Mouse (Mus musculus) heart, adult 11 months (tissue): Measurements from ENCODE around the gene Ntrk3.

Source experiments
- DNase-seq: peaks from one replicate; pipeline ENCODE4 v3.0.0; 2022

Gene Ntrk3

DNA sequence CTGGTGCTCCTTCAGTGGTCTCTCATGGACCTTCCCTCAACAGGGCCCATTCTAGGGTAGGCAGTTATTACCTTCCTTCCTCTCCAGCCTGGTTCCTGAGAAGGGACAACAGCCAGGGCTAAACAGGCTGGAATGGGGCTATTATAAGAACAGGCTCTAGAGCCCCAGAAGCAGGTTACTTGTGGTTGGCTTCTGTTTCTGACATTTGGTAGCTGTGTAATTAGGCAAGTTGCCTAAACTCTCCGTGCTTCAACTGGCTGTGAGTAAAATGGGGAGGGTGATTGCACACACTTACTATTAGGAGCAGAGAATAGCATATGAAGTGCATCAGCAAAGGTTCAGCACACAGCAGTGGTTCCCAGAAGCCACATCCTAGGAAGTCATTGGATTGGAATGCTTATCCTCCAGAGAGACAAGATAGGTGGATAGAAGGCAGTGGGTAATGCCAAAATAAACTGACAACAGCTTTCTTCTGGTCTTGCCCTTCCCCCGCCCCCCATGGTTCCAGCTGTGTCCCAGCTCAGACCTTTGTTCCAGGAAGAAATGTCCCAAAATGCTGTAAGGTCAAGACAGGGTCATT is 230.7 kb downstream of the Ntrk3 start:
- peak; percentile 88 for DNase-seq

DNA sequence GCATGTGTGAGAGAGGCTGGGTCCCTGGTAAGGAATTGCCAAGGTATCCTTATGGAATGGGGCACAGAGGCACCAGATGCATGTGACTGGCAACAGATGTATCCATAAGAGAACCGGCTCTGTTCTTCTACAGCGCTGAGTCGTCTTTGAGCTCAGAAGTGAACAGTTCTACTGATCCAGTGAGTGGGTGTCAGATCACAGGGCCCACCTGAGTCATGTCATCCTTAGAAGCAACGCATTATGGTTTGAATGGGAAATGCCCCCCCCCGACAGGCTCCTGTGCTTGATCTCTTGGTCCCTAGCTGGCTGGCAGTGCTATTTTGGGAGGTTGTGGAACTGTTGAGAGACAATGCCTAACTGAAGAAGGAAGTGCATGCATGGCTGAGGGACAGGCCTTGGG is 236.9 kb downstream of the Ntrk3 start:
- peak; percentile 16 for DNase-seq

DNA sequence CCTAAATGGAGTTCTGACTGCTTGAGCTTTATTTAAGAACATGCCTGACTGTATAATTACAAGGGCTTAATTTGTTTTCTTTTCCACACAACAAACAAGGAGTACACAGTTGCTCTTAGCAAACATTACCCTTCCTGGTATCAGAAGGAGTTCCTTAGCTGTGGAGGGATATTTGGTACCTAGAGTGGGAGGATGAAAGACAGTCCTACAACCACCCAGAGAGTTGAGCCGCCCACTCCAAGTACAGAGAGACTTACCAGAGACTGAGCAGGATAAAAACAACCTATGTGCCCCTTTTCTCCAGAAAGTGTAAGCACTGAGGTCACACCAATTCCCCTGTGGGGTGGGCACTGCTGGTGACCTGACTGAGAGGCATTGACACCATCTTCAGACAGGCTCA is 237.8 kb downstream of the Ntrk3 start:
- peak; percentile 6 for DNase-seq

DNA sequence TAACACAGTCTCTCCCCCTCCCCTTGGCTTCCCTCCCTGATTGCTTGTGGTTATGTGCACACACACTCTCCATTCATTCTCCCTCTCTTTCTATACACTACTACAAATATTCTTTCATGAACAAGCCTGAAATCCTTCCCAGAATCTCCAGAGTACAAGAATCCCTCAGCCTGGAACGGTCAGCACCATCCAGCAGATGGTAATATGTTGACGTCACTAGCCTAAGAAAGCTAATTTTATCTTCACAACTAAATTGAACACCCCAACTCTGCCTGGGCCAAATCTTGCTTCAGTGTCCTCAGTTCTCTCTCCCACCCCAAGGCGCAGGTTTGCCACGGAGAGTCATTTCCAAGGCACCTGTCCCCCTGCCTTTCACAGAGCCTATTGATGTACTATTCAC is 239.5 kb downstream of the Ntrk3 start:
- DNase-seq: peak; percentile 37

DNA sequence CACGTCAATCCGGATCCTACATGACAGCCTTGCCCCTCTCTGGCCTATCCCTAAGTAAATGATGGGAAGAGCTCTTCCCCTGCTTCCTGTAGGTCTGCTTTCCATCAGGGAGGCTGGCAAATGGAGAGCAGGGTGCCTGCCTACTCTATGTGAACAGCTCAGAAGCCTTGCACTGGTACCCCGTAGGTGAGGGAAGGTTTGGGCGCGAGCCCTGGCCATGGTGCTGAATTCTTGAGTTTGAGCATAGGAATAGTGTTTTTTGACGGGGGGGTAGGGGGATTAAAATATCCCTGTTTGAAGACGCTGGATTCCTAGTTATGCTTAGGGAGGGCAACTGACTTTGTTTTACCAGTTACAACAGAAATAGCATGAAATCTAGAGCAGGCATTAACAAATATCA is 240.0 kb downstream of the Ntrk3 start:
- DNase-seq: no peak

DNA sequence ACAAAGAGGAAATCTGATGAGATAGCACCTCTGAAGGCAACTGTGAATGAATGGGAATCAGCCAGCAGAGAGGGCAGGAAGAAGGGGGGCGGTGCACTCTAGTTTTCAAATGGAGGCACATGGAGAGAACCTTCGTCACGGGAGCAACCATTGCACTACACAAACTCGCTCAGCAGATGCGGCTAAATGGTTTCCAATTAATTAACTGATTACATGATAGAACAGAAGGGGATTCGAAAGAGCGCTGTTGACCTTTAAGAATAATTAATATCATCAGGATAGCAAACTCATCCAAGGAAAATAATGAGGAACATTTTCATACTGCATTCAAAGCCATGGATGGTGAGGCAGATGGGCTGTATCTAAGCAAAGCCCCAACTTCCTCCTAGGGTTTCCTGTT is 244.2 kb downstream of the Ntrk3 start:
- DNase-seq: no peak

DNA sequence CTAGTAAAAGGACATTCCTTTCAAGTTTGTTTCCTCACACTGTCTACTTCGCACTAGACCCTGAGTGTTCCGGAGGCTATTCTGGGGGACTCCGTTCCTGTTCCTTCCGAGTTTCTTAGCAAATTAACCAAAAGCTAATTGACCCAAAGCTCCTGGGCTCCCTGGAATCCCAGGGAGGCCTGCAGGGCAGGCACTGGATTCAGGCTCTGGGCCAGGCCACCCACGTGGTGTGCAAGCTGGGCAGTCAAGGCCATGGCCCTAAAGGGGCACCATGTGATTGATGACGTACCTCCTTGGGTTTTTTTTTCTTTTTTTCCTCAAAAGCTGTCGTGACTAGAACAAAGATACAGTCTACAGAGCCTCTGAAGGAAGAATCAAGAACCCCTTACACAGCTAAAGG is 246.6 kb downstream of the Ntrk3 start:
- peak; percentile 68 for DNase-seq

DNA sequence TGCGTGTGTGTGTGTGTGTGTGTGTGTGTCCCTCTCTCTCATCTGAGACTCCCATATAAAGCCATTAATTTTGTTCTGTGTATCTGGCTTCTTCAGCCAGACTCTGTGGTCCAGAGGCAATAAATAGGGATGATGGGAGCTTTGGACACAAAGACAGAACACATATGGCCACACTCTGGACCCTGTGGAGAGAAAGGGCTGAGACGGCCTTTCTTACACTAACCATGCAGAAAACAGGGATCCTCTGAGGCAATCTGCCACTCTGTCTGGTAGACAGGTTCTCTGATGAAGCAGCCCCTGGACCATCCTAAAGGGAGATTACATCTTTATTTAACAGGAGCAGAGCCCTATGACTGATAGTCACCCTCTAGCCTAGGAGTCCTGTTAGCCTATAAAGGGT is 253.5 kb downstream of the Ntrk3 start:
- no peak for DNase-seq

DNA sequence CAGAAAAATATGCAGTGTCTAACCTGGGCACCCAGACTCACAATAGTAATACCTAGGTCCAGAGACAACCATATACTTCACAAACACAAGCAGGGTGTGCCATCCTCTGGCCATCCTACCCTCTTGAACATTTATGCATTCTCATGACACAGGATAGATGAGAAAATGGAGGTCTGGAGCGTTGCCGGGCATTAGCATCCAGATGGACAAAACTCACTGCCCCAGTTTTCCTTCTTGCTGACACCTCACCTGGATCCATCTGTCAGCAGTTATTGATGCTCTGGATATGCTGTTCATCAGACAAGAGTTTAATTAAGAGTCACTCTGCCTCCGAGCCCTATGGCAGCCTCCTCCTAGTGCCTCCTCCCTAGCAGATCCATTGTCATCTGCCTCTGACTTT is 254.1 kb downstream of the Ntrk3 start:
- DNase-seq: no peak

DNA sequence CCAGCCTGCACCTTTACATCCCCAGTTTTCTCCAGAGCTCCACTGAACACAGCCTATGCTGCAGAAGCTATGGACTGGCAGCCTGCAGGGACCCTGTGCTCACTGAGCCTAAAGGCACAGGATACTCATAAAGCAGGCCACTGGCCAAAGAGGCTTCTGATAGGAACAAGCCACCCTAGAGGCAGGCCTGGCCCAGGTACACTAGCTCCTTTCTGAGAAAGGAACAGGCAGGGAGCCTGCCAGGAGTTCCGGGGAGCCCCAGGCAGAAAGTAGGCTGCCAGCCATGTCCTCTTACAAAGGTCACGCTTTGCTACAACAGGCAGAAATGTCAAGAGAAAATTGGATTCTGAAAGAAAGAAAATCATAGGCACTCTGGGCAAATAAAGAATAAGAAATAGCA is 254.8 kb downstream of the Ntrk3 start:
- peak; percentile 92 for DNase-seq

DNA sequence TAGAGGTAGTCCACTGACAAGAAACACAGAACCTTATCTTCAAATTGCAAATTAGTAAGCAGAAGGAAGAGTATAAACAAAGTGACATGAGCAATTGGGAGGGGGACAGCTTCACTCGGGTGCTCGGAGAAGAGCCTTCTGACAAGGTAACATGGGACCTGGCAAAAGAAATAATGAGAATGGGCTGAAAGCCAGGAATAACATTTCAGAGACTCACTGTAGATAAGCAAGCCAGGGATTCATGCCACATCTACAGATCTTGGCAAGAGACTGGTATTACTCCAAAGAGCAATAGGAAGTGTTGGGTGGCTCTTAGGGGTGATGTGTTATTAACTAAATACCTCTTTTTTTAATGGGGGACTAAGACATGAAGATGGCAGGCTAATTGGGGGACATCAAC is 258.9 kb downstream of the Ntrk3 start:
- DNase-seq: no peak

DNA sequence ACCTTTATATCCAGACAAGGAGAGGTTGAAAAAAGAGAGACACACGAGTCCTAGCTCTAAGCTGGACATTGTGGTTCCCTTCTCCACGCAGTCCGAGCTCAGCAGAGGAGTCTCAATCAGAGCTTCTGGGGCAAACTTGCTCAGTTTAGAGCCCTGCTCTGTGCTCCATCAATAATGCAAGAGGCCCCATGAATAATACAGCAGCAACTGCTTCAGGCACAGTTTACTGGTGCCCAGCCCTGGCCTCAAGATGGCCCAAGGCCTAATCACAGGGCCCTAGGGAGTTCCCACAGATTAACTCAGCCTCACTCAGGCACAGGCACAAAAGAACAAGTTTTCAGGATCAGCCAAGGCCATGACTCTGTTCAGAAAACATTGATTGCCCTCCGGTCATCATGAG is 266.1 kb downstream of the Ntrk3 start:
- peak; percentile 53 for DNase-seq

DNA sequence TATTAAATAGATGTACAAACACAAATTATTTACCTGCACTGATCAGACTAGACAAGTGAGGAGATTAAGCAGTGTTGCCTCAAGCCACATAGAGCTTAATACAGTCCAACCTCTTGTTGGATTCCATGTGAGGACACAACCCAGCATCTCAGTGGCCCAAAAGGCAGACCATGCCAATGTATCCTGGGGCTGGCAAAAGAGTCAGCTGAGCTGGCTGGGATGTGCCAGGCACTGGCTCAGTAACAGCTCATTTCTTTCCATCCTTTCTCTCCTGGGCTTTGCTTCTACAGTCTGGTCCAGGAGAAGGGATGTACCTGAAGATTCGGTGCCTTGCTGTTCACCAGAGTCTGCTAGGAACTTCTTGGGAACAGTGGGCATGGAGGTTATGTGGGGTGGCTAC is 266.5 kb downstream of the Ntrk3 start:
- DNase-seq: peak; percentile 58

DNA sequence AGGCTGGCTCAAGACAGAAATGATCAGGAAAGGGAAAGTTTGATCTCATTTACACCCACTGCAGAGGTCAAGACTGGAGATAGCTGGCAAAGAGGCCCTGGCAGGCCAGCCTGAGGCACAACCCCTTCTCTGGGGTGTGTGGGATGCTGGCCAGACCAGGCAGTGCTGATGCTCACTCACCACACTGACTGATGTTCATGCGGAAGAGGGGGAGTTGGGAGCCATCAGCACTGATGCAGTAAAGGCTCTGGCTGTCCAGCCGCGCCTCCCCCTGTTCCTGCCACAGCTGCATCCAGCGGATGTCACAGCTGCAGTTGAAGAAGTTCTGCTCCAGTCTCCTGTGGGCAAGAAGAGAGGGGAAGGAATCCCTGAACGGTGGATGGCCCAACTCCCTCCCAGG is 275.2 kb downstream of the Ntrk3 start:
- peak; percentile 89 for DNase-seq

DNA sequence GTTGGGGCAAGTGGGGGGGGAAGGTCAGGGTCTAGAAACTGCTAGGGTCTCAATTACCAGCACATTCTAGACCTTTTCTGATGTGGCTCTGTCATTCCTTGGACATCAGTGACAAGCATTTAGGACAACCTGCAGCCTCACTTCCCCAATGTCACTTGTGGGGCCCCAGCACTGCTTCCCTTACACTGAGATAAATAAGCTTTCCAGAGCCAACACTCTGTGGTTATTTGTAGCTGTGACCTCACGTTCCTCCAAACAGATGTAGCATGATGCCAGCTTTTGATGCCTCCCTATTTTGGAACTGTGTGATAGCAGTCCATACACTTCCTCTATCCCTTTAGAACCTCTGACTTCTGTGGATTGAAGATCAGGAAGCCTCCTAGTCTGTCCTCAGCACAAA is 278.8 kb downstream of the Ntrk3 start:
- peak; percentile 83 for DNase-seq

DNA sequence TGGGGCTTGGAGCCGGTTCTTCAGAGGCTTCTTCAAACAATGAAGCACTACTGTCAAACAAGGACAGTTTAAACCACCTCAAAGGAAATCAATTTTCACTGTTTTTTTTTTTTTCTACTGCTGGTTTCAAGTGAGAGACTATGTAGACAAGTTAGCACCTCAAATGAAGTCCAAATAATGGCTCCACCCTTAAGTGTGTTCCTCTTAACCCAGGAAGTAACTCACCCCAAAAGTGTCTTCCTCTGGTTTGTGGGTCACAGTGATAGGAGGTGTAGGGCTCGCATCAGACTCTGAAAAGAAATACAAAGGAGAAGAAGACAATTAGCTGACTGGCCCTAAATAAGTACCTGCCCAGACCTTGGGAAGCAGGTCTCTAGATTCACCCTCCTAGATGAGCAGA is 286.1 kb downstream of the Ntrk3 start:
- no peak for DNase-seq

DNA sequence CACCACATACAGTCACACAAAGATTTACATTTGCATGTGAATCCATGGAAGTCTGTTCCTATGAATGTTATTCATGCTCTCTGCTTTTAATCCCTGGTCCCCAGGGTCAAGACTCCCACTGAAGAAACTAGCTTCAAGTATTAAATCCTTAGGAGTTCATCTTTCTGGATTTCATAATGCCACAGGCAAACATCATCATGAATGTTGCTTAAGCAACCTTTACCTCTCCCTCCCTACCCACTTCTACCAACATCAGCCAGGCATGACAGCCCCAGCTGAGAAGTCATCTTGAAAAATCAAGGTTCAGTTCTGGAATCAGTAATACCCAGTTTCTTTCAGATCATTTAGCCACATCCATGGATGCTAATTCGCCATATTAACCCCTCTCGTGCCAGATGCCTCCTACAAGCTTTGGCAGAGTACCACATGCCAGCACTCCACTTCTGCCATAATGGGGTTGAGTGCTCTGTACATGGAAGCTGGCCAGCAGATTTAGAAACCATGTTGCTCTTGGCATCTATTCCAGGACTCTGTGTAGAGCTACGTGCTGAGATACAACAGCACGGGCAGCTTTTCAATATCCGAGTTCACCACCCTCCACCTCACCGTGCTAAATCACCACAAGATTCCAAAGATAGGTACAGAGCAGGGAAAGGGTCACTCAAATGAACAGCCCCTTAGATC is 287.8 kb downstream of the Ntrk3 start:
- DNase-seq: peak; percentile 92

DNA sequence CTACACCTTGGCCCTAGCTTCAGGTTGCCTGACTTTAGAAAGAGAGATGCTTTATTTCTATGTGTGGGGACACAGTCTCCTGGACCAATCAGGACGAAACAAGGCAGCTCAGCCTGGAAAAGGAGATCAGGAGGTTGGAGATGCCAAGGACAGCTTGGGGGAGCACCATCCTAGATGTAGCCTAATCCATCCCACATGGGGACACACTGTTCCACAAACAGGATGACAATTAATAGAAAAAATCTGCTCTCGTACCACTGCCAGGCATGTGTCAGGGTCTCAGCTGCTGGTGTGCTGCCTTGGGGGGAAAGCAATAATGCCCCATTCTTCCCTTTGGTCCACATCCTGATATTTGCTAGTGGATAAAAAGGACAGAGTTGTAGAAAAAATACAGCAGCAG is 289.0 kb downstream of the Ntrk3 start:
- DNase-seq: peak; percentile 74

DNA sequence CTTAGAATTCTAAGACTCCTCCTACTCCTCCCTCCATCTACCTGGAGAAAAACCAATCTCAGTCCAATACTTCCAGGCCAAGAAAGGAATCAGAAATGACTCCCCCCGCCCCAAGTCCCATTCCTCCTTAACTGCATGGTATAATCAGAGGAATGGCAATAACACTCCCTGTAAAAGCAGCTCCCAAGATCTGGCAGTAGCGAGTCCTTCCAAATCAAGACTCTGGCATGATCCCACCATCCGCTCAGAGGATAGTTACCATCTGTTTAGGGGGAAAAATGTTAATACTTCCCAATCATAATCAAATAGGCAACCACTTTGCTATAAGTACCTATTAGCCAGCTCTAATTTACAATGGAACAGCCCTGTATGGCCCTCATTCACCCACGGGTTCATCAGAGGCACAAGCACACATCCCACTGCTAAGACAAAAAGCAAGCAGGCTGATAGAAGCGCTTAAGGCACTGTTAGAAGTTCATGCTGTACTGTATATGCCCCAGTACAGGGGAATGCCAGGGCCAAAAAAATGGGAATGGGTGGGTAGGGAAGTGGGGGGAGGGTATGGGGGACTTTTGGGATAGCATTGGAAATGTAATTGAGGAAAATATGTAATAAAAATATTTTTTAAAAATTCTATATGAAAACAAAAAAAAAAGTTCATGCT is 294.3 kb downstream of the Ntrk3 start:
- no peak for DNase-seq

DNA sequence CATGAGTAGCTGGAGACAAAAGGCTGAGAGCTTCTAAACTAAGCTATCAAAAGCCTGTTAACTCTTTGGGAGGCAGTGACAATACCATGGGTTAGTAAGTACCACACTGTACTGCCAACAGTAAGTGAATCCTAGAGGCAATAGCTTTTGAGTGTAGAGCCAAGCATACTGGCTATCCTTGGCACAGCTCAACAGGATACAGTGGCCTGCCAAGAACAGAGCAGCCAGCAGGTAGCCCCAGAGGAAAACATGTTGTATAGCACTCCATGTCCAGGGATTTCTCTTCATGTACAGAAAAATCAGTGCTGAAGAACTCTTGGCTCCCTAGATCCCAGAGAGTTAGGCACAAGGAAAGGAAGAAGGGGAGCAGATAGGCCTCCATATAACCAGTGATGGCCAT is 296.1 kb downstream of the Ntrk3 start:
- peak; percentile 86 for DNase-seq

DNA sequence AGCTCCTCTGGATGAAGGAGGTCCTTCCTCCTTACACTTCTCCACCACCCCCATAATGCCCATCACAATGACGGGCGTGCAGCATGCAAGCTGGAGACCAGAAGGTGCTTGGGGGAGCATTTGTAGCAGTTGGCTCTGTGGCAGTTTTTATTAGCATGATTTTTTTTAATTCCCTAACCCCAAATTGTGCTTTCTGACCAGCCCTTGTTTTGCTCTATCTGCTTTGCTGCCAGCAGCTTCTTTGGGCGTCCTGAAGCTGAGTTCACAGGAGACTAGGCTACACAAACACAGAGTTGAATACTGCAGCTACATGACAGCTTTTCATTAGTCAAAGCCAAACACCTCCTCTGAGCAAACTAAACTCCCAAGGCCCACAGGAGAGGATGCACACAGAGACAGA is 296.9 kb downstream of the Ntrk3 start:
- peak; percentile 52 for DNase-seq

DNA sequence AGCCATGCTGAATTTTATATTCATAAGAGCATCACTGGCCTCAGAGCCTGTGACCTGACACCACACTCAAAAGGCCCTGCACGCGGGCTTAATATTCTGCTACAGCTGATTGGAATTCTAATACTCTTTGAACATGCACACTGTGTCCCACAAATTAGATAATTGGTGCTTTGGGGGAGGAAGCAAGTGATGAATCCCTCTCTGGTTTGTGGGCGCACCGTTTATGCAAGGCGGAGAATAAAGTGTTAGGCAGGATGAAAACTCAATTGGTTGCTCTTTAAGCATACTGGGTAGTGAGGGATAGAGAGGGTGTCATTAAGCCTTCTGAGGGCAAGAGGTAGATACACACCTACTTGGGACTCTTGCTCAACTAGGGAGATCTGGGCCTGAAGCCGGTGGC is 297.3 kb downstream of the Ntrk3 start:
- DNase-seq: no peak

DNA sequence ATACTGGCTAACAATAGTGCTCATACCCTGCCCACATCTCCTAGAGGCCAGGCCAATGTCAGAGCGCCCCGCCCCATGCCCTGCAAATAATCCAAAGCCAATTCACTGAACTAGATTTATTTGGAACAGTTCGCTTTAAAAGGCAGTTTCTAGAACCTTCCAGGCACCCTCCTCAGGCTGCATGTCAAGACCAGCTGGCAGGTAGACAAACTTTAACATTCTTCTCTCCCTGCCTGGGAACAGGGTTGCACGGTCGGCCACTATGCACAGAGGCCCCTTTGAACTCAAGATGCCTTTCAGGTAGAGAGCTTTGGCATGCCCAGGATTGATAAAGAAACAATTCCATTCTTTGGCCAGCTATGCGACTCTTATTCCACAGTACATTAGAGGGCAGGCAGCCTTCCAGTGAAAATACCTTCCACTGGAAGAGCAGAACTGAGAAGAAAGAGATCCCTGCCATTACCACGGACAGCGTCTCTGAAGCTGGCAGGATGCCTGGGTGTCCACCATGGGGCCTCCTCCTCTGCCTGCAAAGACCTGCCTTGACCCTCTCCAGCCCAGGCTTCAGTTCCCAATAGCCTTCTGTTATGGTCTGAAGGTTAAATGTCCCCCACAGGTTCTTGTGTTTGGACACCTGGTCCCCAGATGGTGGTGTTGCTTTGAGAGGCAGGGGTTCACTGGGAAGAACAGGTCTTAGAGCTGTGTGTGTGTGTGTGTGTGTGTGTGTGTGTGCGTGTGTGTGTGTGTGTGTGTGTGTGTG is 298.3 kb downstream of the Ntrk3 start:
- DNase-seq: peak; percentile 95

DNA sequence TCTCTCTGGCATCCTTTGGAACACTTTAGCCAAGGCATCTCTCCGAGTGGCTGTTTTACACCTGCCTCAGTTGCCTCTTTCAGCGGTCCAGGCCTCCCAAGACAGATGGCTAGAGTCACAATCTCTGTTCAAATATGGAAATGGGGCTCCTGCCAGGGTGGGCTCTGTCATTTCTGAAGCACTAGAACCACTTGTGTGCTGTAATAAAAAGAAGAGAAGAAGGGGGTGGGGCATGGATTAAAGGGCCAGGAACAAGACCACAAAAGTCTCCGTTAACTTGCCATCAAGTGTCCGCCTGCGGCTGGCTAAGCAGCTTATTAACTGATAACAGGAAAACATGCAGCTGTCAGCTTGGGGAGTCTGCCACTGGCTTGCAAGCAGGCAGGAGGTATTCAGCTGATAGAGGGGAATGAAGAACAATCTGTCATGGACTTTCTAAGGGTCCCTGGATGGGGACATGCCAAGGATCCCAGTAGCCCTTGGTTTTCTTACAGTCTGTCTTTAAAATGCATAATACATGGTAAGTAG is 304.1 kb downstream of the Ntrk3 start:
- DNase-seq: no peak
